Mouse (Mus musculus): ENCODE data around the gene Col19a1.

- TF ChIP-seq CTCF (IDR thresholded peaks at IDR 0.05; ENCODE audit: extremely low read depth, insufficient read length, insufficient replicate concordance, low read depth, low read length) (no peak), POLR2A (IDR thresholded peaks at IDR 0.05; ENCODE audit: low read depth, low read length) (no peak)
Measured at GRCm38 (mm10) chr1:24470633-24471032, 116.6 kb downstream of the Col19a1 start.

Data from small intestine, adult 2 months (tissue).